Mouse (Mus musculus) limb, embryonic 10.5 days (tissue): ENCODE results near the gene Necap2. TPM values are rescaled to one million over a fixed set of nuclear protein-coding genes. Genes with fewer than 3 reads are reported as not detected.

ENCODE experiments used
- DNase-seq: peaks from one replicate; pipeline ENCODE4 v3.0.0-alpha.2; 2017; ENCODE audit warnings: low spot score
- H3K27ac ChIP-seq: fragments of 300-500 bp; sonication (generic); 2 replicates; pipeline ENCODE4 v1.5.1; 2016; ENCODE audit warnings: mild to moderate bottlenecking
- H3K27me3 ChIP-seq: fragments of 300-500 bp; sonication (generic); 2 replicates; pipeline ENCODE4 v1.6.1; 2016; ENCODE audit warnings: low read depth, mild to moderate bottlenecking; ENCODE audit not compliant: poor library complexity, severe bottlenecking
- H3K36me3 ChIP-seq: fragments of 300-500 bp; sonication (generic); 2 replicates; pipeline ENCODE4 v1.6.1; 2016; ENCODE audit warnings: mild to moderate bottlenecking, moderate library complexity
- H3K4me1 ChIP-seq: fragments of 300-500 bp; sonication (generic); 2 replicates; pipeline ENCODE4 v1.6.1; 2016
- H3K4me3 ChIP-seq: fragments of 300-500 bp; sonication (generic); 2 replicates; pipeline ENCODE4 v1.5.1; 2016; ENCODE audit warnings: mild to moderate bottlenecking, moderate library complexity
- H3K9me3 ChIP-seq: fragments of 300-500 bp; sonication (generic); replicated peaks from 2 replicates; pipeline ENCODE4 v1.6.1; 2016; ENCODE audit warnings: mild to moderate bottlenecking
- WGBS: fragments of 180-500 bp; shearing (Covaris S2); methylation state at CpG from one replicate; pipeline ENCODE4 v1.1.7; 2016; 5-methylcytosine and 5-hydroxymethylcytosine counted together
- polyA plus RNA-seq: library from polyadenylated mRNA; unstranded; fragments of >200 nt; fragmentation: Nextera tagmentation; extraction: Ambion mirVana; gene quantifications from 2 replicates; pipeline ENCODE4 v1.2.1, GENCODE M21; 2016

Gene Necap2
- polyA plus RNA-seq, 1 experiment from 2014 or later = 82.8 TPM

GRCm38 (mm10) chr4:141049476-141049835 lies 28.7 kb downstream of the Necap2 start:
- no peaks in the 10 kb centered on the region for H3K9me3 ChIP-seq
- no peak overlapping the region for H3K27ac ChIP-seq
- peaks cover 26% of the 10 kb centered on the region for H3K4me1 ChIP-seq
- H3K27me3 ChIP-seq = no peaks in the 10 kb centered on the region
- 52% methylated on average over 4 of the region's 4 CpGs for WGBS
- H3K4me3 ChIP-seq = no peak overlapping the region
- no peak for DNase-seq
- peaks cover 76% of the 10 kb centered on the region for H3K36me3 ChIP-seq

GRCm38 (mm10) chr4:141048810-141049475 lies 29.2 kb downstream of the Necap2 start:
- no peak for DNase-seq
- Histone ChIP-seq H3K36me3 (peaks cover 73% of the 10 kb centered on the region), H3K27me3 (no peaks in the 10 kb centered on the region), H3K4me3 (no peak overlapping the region), H3K9me3 (no peaks in the 10 kb centered on the region), H3K4me1 (peaks cover 23% of the 10 kb centered on the region), H3K27ac (no peak overlapping the region)
- WGBS = 90% methylated on average over 17 of the region's 17 CpGs

GRCm38 (mm10) chr4:141044816-141045215 lies 33.3 kb downstream of the Necap2 start:
- Histone ChIP-seq H3K4me3 (no peak overlapping the region), H3K4me1 (peaks cover 15% of the 10 kb centered on the region), H3K27me3 (no peaks in the 10 kb centered on the region), H3K36me3 (peaks cover 81% of the 10 kb centered on the region), H3K9me3 (no peaks in the 10 kb centered on the region), H3K27ac (peak overlapping the region; percentile 14; the same call in 1 of the 2 replicates)
- WGBS = 31% methylated on average over 8 of the region's 8 CpGs
- DNase-seq = peak; percentile 79

GRCm38 (mm10) chr4:141041117-141041516 lies 37.0 kb downstream of the Necap2 start:
- no peaks in the 10 kb centered on the region for H3K9me3 ChIP-seq
- peaks cover 82% of the 10 kb centered on the region for H3K36me3 ChIP-seq
- no peak overlapping the region for H3K4me3 ChIP-seq
- 49% methylated on average over 12 of the region's 12 CpGs for WGBS
- no peaks in the 10 kb centered on the region for H3K27me3 ChIP-seq
- no peak for DNase-seq
- H3K27ac ChIP-seq = no peak overlapping the region
- H3K4me1 ChIP-seq = peaks cover 8% of the 10 kb centered on the region

- Histone ChIP-seq H3K27me3 (no peaks in the 10 kb centered on the region), H3K27ac (no peak overlapping the region), H3K4me1 (no peaks in the 10 kb centered on the region), H3K9me3 (no peaks in the 10 kb centered on the region), H3K4me3 (no peak overlapping the region), H3K36me3 (peaks cover 91% of the 10 kb centered on the region)
- DNase-seq = no peak
- WGBS = 89% methylated on average over 27 of the region's 27 CpGs
Measured at GRCm38 (mm10) chr4:141033606-141034549, 44.3 kb downstream of the Necap2 start.

GRCm38 (mm10) chr4:141031733-141032132 lies 46.4 kb downstream of the Necap2 start:
- no peaks in the 10 kb centered on the region for H3K4me1 ChIP-seq
- H3K27ac ChIP-seq = no peak overlapping the region
- WGBS = 20% methylated on average over 6 of the region's 6 CpGs
- no peak overlapping the region for H3K4me3 ChIP-seq
- H3K27me3 ChIP-seq = no peaks in the 10 kb centered on the region
- no peaks in the 10 kb centered on the region for H3K9me3 ChIP-seq
- DNase-seq = peak; percentile 80
- H3K36me3 ChIP-seq = peaks cover 91% of the 10 kb centered on the region

GRCm38 (mm10) chr4:141030541-141031206 lies 47.5 kb downstream of the Necap2 start:
- Histone ChIP-seq H3K4me3 (no peak overlapping the region), H3K27me3 (no peaks in the 10 kb centered on the region), H3K9me3 (no peaks in the 10 kb centered on the region), H3K27ac (0 out of 2 replicates have a peak overlapping the region, but pooled peaks have one; percentile 14), H3K36me3 (peaks cover 91% of the 10 kb centered on the region), H3K4me1 (no peaks in the 10 kb centered on the region)
- no peak for DNase-seq
- WGBS = 90% methylated on average over 18 of the region's 18 CpGs

GRCm38 (mm10) chr4:141024992-141025391 lies 53.2 kb downstream of the Necap2 start:
- peaks cover 28% of the 10 kb centered on the region for H3K4me1 ChIP-seq
- no peaks in the 10 kb centered on the region for H3K27me3 ChIP-seq
- no peaks in the 10 kb centered on the region for H3K9me3 ChIP-seq
- no peak overlapping the region for H3K4me3 ChIP-seq
- H3K27ac ChIP-seq = no peak overlapping the region
- no peak for DNase-seq
- WGBS = 71% methylated on average over 27 of the region's 27 CpGs
- peaks cover 83% of the 10 kb centered on the region for H3K36me3 ChIP-seq

GRCm38 (mm10) chr4:141024052-141024451 lies 54.1 kb downstream of the Necap2 start:
- Histone ChIP-seq H3K36me3 (peaks cover 82% of the 10 kb centered on the region), H3K4me1 (peaks cover 35% of the 10 kb centered on the region), H3K27me3 (no peaks in the 10 kb centered on the region), H3K4me3 (no peak overlapping the region), H3K27ac (no peak overlapping the region), H3K9me3 (no peaks in the 10 kb centered on the region)
- 84% methylated on average over 9 of the region's 9 CpGs for WGBS
- no peak for DNase-seq

GRCm38 (mm10) chr4:141021614-141021929 lies 56.6 kb downstream of the Necap2 start:
- no peaks in the 10 kb centered on the region for H3K27me3 ChIP-seq
- 83% methylated on average over 11 of the region's 11 CpGs for WGBS
- no peaks in the 10 kb centered on the region for H3K9me3 ChIP-seq
- peaks cover 84% of the 10 kb centered on the region for H3K36me3 ChIP-seq
- H3K4me1 ChIP-seq = peaks cover 57% of the 10 kb centered on the region
- no peak for DNase-seq
- H3K27ac ChIP-seq = peak overlapping the region; percentile 89
- peak overlapping the region; percentile 6; the same call in 1 of the 2 replicates for H3K4me3 ChIP-seq

- peak overlapping the region; percentile 27 for H3K4me3 ChIP-seq
- H3K36me3 ChIP-seq = peaks cover 84% of the 10 kb centered on the region
- 39% methylated on average over 14 of the region's 14 CpGs for WGBS
- H3K27ac ChIP-seq = peak overlapping the region; percentile 89
- H3K4me1 ChIP-seq = peaks cover 57% of the 10 kb centered on the region
- no peaks in the 10 kb centered on the region for H3K9me3 ChIP-seq
- no peaks in the 10 kb centered on the region for H3K27me3 ChIP-seq
- DNase-seq = peak; percentile 75
Measured at GRCm38 (mm10) chr4:141020811-141021613, 57.1 kb downstream of the Necap2 start.

- WGBS = 90% methylated on average over 17 of the region's 17 CpGs
- H3K4me3 ChIP-seq = no peak overlapping the region
- peaks cover 84% of the 10 kb centered on the region for H3K36me3 ChIP-seq
- peaks cover 59% of the 10 kb centered on the region for H3K4me1 ChIP-seq
- H3K27me3 ChIP-seq = no peaks in the 10 kb centered on the region
- DNase-seq = no peak
- H3K9me3 ChIP-seq = no peaks in the 10 kb centered on the region
- peak overlapping the region; percentile 89 for H3K27ac ChIP-seq
Measured at GRCm38 (mm10) chr4:141020220-141020619, 57.9 kb downstream of the Necap2 start.
